Mouse (Mus musculus) hindbrain, postnatal 0 days (tissue): ENCODE results near the gene Poglut1. TPM values are rescaled to one million over a fixed set of nuclear protein-coding genes. Genes with fewer than 3 reads are reported as not detected.

Source experiments
- ATAC-seq: fragments of 200-750 bp; cut with Nextera tagmentation; 2 replicates; pipeline ENCODE4 v1.8.0; 2017; ENCODE audit warnings: mild to moderate bottlenecking, moderate TSS enrichment, moderate library complexity
- DNase-seq: peaks from one replicate; pipeline ENCODE4 v3.0.0-alpha.2; 2015; ENCODE audit warnings: low spot score
- H3K27ac ChIP-seq: fragments of 300-500 bp; sonication (generic); 2 replicates; pipeline ENCODE4 v1.5.1; 2014; ENCODE audit warnings: mild to moderate bottlenecking
- H3K27me3 ChIP-seq: fragments of 300-500 bp; sonication (generic); 2 replicates; pipeline ENCODE4 v1.6.1; 2014; ENCODE audit warnings: low read length, mixed read lengths; ENCODE audit not compliant: insufficient read depth
- H3K36me3 ChIP-seq: fragments of 300-500 bp; sonication (generic); 2 replicates; pipeline ENCODE4 v1.6.1; 2014; ENCODE audit warnings: low read length, mixed read lengths; ENCODE audit not compliant: insufficient read depth
- H3K4me1 ChIP-seq: fragments of 300-500 bp; sonication (generic); 2 replicates; pipeline ENCODE4 v1.6.1; 2014; ENCODE audit warnings: antibody characterized with exemption, low read length, mixed read lengths; ENCODE audit not compliant: insufficient read depth
- H3K4me2 ChIP-seq: fragments of 300-500 bp; sonication (generic); 2 replicates; pipeline ENCODE4 v1.6.1; 2014; ENCODE audit warnings: low read depth, mild to moderate bottlenecking, low read length, moderate library complexity, mixed read lengths
- H3K4me3 ChIP-seq: fragments of 300-500 bp; sonication (generic); 2 replicates; pipeline ENCODE4 v1.5.1; 2014; ENCODE audit warnings: low read length
- H3K9ac ChIP-seq: fragments of 300-500 bp; sonication (generic); replicated peaks from 2 replicates; pipeline ENCODE4 v1.6.1; 2014; ENCODE audit warnings: mild to moderate bottlenecking, low read length, moderate library complexity, mixed read lengths
- H3K9me3 ChIP-seq: fragments of 300-500 bp; sonication (generic); 2 replicates; pipeline ENCODE4 v1.6.1; 2016; ENCODE audit warnings: low read length, mixed read lengths
- CTCF ChIP-seq: IDR thresholded peaks from 2 replicates; pipeline ENCODE4 v1.5.1; 2016; ENCODE audit warnings: antibody characterized with exemption, control low read depth, low read depth
- WGBS: fragments of 180-500 bp; shearing (Covaris S2); extraction: QIAGEN DNeasy Blood & Tissue Kit; methylation state at CpG from one replicate; pipeline ENCODE4 v1.1.7; 2014; 5-methylcytosine and 5-hydroxymethylcytosine counted together
- polyA plus RNA-seq: library from polyadenylated mRNA; unstranded; fragments of >200 nt; fragmentation: Nextera tagmentation; extraction: Ambion mirVana; gene quantifications from 2 replicates; pipeline ENCODE4 v1.2.1, GENCODE M21; 2015
- total RNA-seq: library from RNA; depleted of rRNA; stranded (reverse); fragments of >200 nt; gene quantifications from 2 replicates; pipeline ENCODE4 v1.2.3, GENCODE M21; 2014

The Poglut1 gene
- total and polyA plus RNA-seq, 2 experiments from 2014 or later = 37.1 to 48.5 TPM

- H3K36me3 ChIP-seq = peaks cover 25% of the 10 kb centered on the region; the same call in 1 of the 2 replicates
- no peak overlapping the region for H3K9ac ChIP-seq
- H3K27me3 ChIP-seq = no peaks in the 10 kb centered on the region
- DNase-seq (no peak), ATAC-seq (no peak)
- no peak overlapping the region for H3K4me3 ChIP-seq
- WGBS = 94% methylated on average over 2 of the region's 2 CpGs
- no peaks in the 10 kb centered on the region for H3K4me1 ChIP-seq
- no peak overlapping the region for H3K27ac ChIP-seq
- TF ChIP-seq CTCF = no peak
- H3K9me3 ChIP-seq = no peaks in the 10 kb centered on the region
- no peak overlapping the region for H3K4me2 ChIP-seq
These were observed 39.2 kb downstream of the Poglut1 start for GRCm38 (mm10) chr16:38510846-38511245.

- peak; percentile 80 for DNase-seq
- Histone ChIP-seq H3K36me3 (peaks cover 31% of the 10 kb centered on the region; the same call in 1 of the 2 replicates), H3K4me1 (no peaks in the 10 kb centered on the region), H3K4me3 (no peak overlapping the region), H3K9ac (no peak overlapping the region), H3K9me3 (no peaks in the 10 kb centered on the region), H3K4me2 (no peak overlapping the region), H3K27ac (no peak overlapping the region), H3K27me3 (no peaks in the 10 kb centered on the region)
- 74% methylated on average over 4 of the region's 4 CpGs for WGBS
- peak; percentile 99 for TF ChIP-seq CTCF
- ATAC-seq = peak; percentile 89
These were observed 43.9 kb downstream of the Poglut1 start for GRCm38 (mm10) chr16:38506041-38506634.

GRCm38 (mm10) chr16:38503528-38503927, 46.5 kb downstream of the Poglut1 start:
- Histone ChIP-seq H3K9ac (no peak overlapping the region), H3K4me2 (no peak overlapping the region), H3K27ac (no peak overlapping the region), H3K27me3 (no peaks in the 10 kb centered on the region), H3K4me1 (no peaks in the 10 kb centered on the region), H3K36me3 (peaks cover 31% of the 10 kb centered on the region; the same call in 1 of the 2 replicates), H3K9me3 (no peaks in the 10 kb centered on the region), H3K4me3 (no peak overlapping the region)
- TF ChIP-seq CTCF = no peak
- DNase-seq = no peak
- WGBS = 97% methylated on average over 4 of the region's 4 CpGs
- ATAC-seq = no peak

DNA sequence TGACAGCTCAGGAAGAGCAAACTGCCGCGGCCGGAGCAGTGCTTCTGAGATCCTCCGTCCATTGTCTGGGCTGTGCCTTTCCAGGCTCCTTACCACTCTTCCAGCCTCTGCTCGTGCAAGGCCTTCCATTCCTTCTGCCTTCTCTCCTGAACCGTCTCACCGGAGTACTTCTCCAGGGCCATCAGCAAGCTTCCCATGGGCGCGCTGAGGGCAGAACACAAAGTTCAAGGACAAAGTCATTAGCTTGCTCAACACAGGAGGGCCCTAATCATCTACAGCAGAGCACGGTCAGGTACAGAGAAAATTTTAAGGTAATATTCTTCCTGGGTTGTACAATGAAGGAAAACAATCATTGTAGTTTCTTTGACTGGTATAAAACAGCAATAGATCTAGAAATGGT, 47.6 kb downstream of the Poglut1 start:
- TF ChIP-seq CTCF = no peak
- Histone ChIP-seq H3K4me3 (no peak overlapping the region), H3K4me1 (no peaks in the 10 kb centered on the region), H3K4me2 (no peak overlapping the region), H3K9ac (no peak overlapping the region), H3K27me3 (no peaks in the 10 kb centered on the region), H3K9me3 (no peaks in the 10 kb centered on the region), H3K27ac (no peak overlapping the region), H3K36me3 (peaks cover 30% of the 10 kb centered on the region; the same call in 1 of the 2 replicates)
- 95% methylated on average over 10 of the region's 10 CpGs for WGBS
- DNase-seq (no peak), ATAC-seq (no peak)

DNA sequence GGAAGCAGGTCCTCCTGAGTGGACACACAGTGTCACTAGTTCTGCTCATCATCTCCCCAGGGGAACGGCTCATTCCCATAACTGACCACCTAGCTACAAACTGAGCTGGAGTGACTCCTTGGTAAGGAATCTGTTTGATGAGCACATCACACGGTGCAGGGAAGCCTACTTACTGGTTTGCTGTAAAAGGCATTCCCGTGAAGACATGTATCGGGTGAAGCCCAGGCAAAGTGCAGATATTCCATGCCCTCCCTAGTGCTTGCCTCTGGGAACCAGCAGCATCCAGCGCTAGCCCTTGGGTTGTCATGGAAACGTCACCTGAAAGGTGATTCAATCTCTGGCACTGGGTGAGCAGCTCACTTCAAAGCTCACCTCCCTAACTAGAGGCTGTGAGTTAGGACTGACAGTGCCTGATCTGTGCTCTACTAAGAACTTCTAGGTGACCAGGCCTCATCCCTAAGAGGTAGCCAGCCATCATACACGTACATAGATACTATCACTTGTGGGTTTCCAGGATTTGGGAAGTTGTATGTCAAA, 53.4 kb downstream of the Poglut1 start:
- no peak for TF ChIP-seq CTCF
- no peaks in the 10 kb centered on the region for H3K27me3 ChIP-seq
- H3K27ac ChIP-seq = no peak overlapping the region
- no peak for DNase-seq
- no peak overlapping the region for H3K4me3 ChIP-seq
- no peaks in the 10 kb centered on the region for H3K4me1 ChIP-seq
- H3K36me3 ChIP-seq = peaks cover 19% of the 10 kb centered on the region; the same call in 1 of the 2 replicates
- H3K4me2 ChIP-seq = no peak overlapping the region
- no peak for ATAC-seq
- 71% methylated on average over 7 of the region's 7 CpGs for whole genome bisulfite sequencing
- no peak overlapping the region for H3K9ac ChIP-seq
- H3K9me3 ChIP-seq = no peaks in the 10 kb centered on the region

GRCm38 (mm10) chr16:38493890-38494289, 56.2 kb downstream of the Poglut1 start:
- H3K4me1 ChIP-seq = no peaks in the 10 kb centered on the region
- H3K27me3 ChIP-seq = no peaks in the 10 kb centered on the region
- TF ChIP-seq CTCF = peak; percentile 36
- H3K36me3 ChIP-seq = peaks cover 12% of the 10 kb centered on the region; the same call in 1 of the 2 replicates
- DNase-seq = peak; percentile 42
- no peak overlapping the region for H3K27ac ChIP-seq
- no peak overlapping the region for H3K9ac ChIP-seq
- ATAC-seq = no peak
- no peak overlapping the region for H3K4me2 ChIP-seq
- H3K9me3 ChIP-seq = no peaks in the 10 kb centered on the region
- WGBS = 85% methylated on average over 10 of the region's 10 CpGs
- no peak overlapping the region for H3K4me3 ChIP-seq

- ATAC-seq (no peak), DNase-seq (no peak)
- H3K27ac ChIP-seq = no peak overlapping the region
- H3K9ac ChIP-seq = no peak overlapping the region
- H3K36me3 ChIP-seq = peaks cover 6% of the 10 kb centered on the region; the same call in 1 of the 2 replicates
- H3K9me3 ChIP-seq = no peaks in the 10 kb centered on the region
- no peaks in the 10 kb centered on the region for H3K27me3 ChIP-seq
- no peak overlapping the region for H3K4me2 ChIP-seq
- H3K4me3 ChIP-seq = no peak overlapping the region
- TF ChIP-seq CTCF = no peak
- H3K4me1 ChIP-seq = no peaks in the 10 kb centered on the region
- 86% methylated on average over 3 of the region's 3 CpGs for WGBS
These were observed 57.5 kb downstream of the Poglut1 start for GRCm38 (mm10) chr16:38492551-38492950.
